Mouse (Mus musculus) Patski (cell line): ENCODE measurements at regions not wholly inside any gene's neighbourhood (a gene's known extent, or its start where the extent isn't known, plus 50 kb on each side); places are given as distances from the start of the nearest gene placed in this dataset.
"Not testable (repeated sequence)": the region's sequence is repeated elsewhere in the genome, so short reads cannot be mapped to it uniquely, and the experiment has no call there.

Experiments used
- ATAC-seq: fragments of 100-300 bp; one replicate; pipeline ENCODE4 v1.8.0; 2021
- CTCF ChIA-PET: fragments of 350-600 bp; sonication (Branson Sonifier 250); formaldehyde crosslinking; loops from one replicate; lab custom pipeline; 2022; ENCODE audit warnings: inconsistent platforms; lab: Charles Lee
- POLR2A ChIA-PET: fragments of 350-600 bp; sonication (Branson Sonifier 250); formaldehyde crosslinking; loops from one replicate; lab custom pipeline; 2022; ENCODE audit warnings: antibody characterized with exemption, inconsistent platforms; lab: Charles Lee
- DNase-seq: peaks from one replicate; pipeline ENCODE4 v3.0.0-alpha.2; 2011; ENCODE audit warnings: low read depth, low spot score
- H3K27me3 ChIP-seq: fragments of 371-371 bp; one replicate; pipeline ENCODE4 v1.5.1; 2021
- CTCF ChIP-seq: fragments of 100-300 bp; IDR thresholded peaks from one replicate; pipeline ENCODE4 v1.5.1; 2021
- in situ Hi-C: fragments of 300-500 bp; cut with MboI; formaldehyde crosslinking; loops from 3 replicates; pipeline ENCODE4 v1.11.1; 2018; ENCODE audit warnings: low pct_unique_long_range_greater_than_20kb, mixed read lengths

- peaks cover 5% of the 10 kb centered on the region for H3K27me3 ChIP-seq
- ATAC-seq (no peak), DNase-seq (no peak)
- TF ChIP-seq CTCF, result no peak
- CTCF ChIA-PET, result no interaction called here
- POLR2A ChIA-PET, result no interaction called here
- in situ Hi-C loops, result no loop called here
These were observed 253.2 kb downstream of the Rad51ap2 start for GRCm38 (mm10) chr12:11708879-11709602.

- DNase-seq, result no peak
- no peaks in the 10 kb centered on the region for H3K27me3 ChIP-seq
- no peak for TF ChIP-seq CTCF
- POLR2A ChIA-PET, result no interaction called here
- in situ Hi-C loops, result no loop called here
- CTCF ChIA-PET, result no interaction called here
- no peak for ATAC-seq
These were observed 261.8 kb downstream of the Rad51ap2 start for GRCm38 (mm10) chr12:11717633-11718032.

GRCm38 (mm10) chr12:11751471-11751870, 295.6 kb downstream of the Rad51ap2 start:
- POLR2A ChIA-PET, result no interaction called here
- no peaks in the 10 kb centered on the region for H3K27me3 ChIP-seq
- in situ Hi-C loops, result no loop called here
- CTCF ChIA-PET, result no interaction called here
- ATAC-seq, result no peak
- DNase-seq, result no peak
- TF ChIP-seq CTCF, result no peak

GRCm38 (mm10) chr12:11754184-11754907, 298.5 kb downstream of the Rad51ap2 start:
- no peak for DNase-seq
- ChIA-PET CTCF (no interaction called here), POLR2A (no interaction called here)
- in situ Hi-C loops, result no loop called here
- no peak for TF ChIP-seq CTCF
- no peak for ATAC-seq
- no peaks in the 10 kb centered on the region for H3K27me3 ChIP-seq

- no peak for DNase-seq
- CTCF ChIA-PET, result no interaction called here
- ATAC-seq, result no peak
- in situ Hi-C loops, result no loop called here
- POLR2A ChIA-PET, result no interaction called here
- no peak for TF ChIP-seq CTCF
- H3K27me3 ChIP-seq, result peaks cover 3% of the 10 kb centered on the region
These were observed 346.4 kb downstream of the Rad51ap2 start for GRCm38 (mm10) chr12:11802326-11802725.

GRCm38 (mm10) chr12:11803162-11803561, 347.3 kb downstream of the Rad51ap2 start:
- CTCF ChIA-PET, result no interaction called here
- in situ Hi-C loops, result no loop called here

GRCm38 (mm10) chr12:11829701-11830100, 373.8 kb downstream of the Rad51ap2 start:
- no peak for TF ChIP-seq CTCF
- in situ Hi-C loops, result no loop called here
- POLR2A ChIA-PET, result no interaction called here
- CTCF ChIA-PET, result no interaction called here
- DNase-seq, result no peak
- ATAC-seq, result no peak
- no peaks in the 10 kb centered on the region for H3K27me3 ChIP-seq

More at GRCm38 (mm10) chr12:11803162-11803561, 347.3 kb downstream of the Rad51ap2 start:
- peaks cover 3% of the 10 kb centered on the region for H3K27me3 ChIP-seq
- no peak for TF ChIP-seq CTCF
- ATAC-seq (no peak), DNase-seq (no peak)
- POLR2A ChIA-PET, result no interaction called here

- no peak for TF ChIP-seq CTCF
- CTCF ChIA-PET, result no interaction called here
- in situ Hi-C loops, result no loop called here
- ATAC-seq (no peak), DNase-seq (no peak)
- POLR2A ChIA-PET, result no interaction called here
- H3K27me3 ChIP-seq, result no peaks in the 10 kb centered on the region
These were observed 375.4 kb downstream of the Rad51ap2 start for GRCm38 (mm10) chr12:11831292-11831691.

- no peak for TF ChIP-seq CTCF
- ChIA-PET CTCF (no interaction called here), POLR2A (no interaction called here)
- ATAC-seq, result no peak
- no peak for DNase-seq
- in situ Hi-C loops, result no loop called here
- H3K27me3 ChIP-seq, result no peaks in the 10 kb centered on the region
These were observed 382.1 kb downstream of the Rad51ap2 start for GRCm38 (mm10) chr12:11837819-11838472.

GRCm38 (mm10) chr12:11851034-11851433, 395.2 kb downstream of the Rad51ap2 start:
- no peaks in the 10 kb centered on the region for H3K27me3 ChIP-seq
- POLR2A ChIA-PET, result no interaction called here
- no peak for TF ChIP-seq CTCF
- in situ Hi-C loops, result no loop called here
- ATAC-seq, result no peak
- CTCF ChIA-PET, result no interaction called here
- DNase-seq, result no peak

GRCm38 (mm10) chr12:11881809-11882208, 380.1 kb upstream of the Fam49a start:
- CTCF ChIA-PET, H3K27me3 ChIP-seq, DNase-seq, in situ Hi-C loops, ATAC-seq, POLR2A ChIA-PET: not testable (repeated sequence)
